Mouse (Mus musculus) layer of hippocampus, adult 8-10 months (tissue): ENCODE results near the gene 3830406C13Rik. TPM values are rescaled to one million over a fixed set of nuclear protein-coding genes. Genes with fewer than 3 reads are reported as not detected.

Experiments
- DNase-seq, 2 experiments: peaks; one replicate each; pipeline ENCODE4 v3.0.0; 2022; ENCODE audit warnings: low spot score in 2 of 2
- total RNA-seq, 4 experiments: library from RNA; stranded (reverse); gene quantifications; 2 replicates each; pipeline ENCODE4 v1.2.4; 2022

Gene 3830406C13Rik
- total RNA-seq, 4 experiments from 2014 or later, result 29.4 to 37.0 (median 34.3) TPM

DNA sequence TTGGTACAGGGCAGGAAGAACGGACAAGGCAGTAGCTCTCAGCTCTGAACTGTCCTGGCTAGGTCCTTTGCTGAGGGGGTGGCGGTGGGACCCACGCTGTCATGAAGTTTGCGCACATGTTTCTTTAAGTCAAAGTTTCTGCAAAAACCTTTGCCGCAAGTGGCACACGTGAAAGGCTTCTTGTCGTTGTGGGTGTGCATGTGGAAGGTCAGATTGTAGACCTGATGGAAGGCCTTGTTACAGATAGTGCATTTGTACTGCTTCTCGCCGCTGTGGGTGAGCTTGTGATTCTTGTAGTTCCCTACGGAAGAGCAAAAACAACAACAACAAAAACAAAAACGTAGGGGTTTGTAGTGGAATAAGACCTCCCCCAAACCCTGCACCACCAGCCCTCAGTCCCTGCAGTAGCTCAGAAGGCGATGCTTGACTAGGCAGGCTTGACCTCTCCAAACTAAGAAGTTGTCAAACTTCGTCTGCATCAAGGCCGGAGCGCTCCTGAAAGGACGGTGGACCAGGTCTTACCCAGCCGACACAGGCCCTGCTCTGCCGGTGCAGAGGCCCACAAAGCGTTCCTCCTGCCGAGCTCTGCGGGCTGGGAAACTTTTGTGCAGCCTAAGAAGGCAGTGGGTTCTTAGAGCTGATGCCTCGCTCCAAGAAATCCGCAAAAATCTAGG, 58.6 kb downstream of the 3830406C13Rik start:
- no peak for DNase-seq

DNA sequence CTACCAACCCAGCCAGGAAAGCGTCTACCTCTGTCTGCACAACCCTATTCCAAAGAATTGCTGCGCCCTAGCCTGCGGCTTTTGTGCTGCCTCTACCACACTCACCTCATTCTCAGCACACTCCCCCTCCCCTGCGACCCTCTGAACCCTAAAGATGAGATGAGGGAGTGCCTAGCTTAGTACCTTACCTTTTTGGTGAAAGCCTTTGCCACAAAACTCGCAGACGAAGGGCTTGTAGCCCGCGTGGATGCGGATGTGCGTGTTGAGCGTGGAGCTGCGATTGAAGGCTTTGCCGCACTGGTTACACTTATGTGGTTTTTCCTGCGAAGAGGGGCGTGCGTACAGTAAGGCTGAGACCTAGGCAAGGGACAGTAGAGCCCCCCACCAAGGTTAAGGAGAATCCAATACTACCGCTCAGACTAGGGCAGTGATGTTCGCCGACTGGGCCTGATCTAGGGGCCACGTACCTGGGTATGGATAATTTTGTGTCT, 59.5 kb downstream of the 3830406C13Rik start:
- no peak for DNase-seq

DNA sequence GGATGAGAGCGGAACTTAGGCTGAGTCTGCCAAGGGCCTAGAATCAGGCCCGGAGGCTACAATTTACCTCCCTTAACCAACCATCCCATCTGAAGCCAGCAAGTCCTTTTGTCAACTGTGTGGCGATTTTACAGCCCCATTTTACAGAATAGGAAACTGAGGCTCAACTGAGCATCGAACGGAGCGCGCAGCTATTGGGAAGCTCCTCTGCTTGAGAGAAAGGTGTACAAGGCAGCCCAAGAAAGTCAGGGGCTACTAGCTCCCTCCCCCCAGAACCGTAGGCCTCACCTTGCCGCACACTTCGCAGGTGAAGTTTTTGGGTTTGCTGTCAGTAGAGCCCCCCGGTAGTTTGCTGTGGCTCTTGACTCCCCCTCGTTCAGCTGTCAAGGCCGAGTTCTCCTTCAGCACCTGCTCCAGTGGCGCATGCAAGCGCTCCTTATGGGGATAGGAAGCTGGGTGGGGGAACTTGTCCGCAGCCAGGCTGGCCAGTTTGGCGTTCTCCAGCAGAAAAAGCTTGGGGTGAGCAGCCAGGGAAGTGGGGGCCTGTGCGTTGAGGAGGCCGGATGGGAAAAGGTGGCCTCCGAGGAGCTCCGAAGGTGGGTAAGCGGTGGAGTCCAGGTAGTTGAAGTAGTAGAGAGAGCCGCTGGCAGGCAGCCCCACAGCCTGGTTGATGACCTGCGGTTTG, 60.2 kb downstream of the 3830406C13Rik start:
- no peak for DNase-seq

DNA sequence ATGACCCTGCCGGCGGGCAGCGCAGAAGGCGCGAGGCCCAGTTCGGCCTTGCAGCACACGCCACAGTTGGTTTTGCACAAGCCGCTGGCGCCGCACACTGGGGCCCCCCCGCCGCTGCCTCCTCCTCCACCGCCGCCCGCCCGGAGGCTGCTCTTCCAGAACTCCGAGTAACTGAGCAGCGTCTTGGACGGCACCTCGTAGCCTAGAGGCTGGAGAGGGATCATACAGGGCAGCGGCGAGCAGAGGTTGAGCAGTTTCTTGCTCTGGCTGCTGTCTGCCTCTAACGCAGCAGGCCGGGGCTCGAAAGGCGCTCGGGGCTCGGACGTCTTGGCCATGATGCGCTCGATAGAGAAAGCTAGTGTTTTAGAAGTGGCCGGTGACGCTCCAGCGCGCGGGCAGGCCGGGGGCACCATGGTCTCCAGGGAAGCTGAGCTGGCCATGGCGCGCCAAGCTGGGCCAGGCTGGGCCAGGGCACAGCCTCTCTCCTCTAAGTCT, 60.8 kb downstream of the 3830406C13Rik start:
- peak in 1 of 2 experiments; percentile 32 for DNase-seq

DNA sequence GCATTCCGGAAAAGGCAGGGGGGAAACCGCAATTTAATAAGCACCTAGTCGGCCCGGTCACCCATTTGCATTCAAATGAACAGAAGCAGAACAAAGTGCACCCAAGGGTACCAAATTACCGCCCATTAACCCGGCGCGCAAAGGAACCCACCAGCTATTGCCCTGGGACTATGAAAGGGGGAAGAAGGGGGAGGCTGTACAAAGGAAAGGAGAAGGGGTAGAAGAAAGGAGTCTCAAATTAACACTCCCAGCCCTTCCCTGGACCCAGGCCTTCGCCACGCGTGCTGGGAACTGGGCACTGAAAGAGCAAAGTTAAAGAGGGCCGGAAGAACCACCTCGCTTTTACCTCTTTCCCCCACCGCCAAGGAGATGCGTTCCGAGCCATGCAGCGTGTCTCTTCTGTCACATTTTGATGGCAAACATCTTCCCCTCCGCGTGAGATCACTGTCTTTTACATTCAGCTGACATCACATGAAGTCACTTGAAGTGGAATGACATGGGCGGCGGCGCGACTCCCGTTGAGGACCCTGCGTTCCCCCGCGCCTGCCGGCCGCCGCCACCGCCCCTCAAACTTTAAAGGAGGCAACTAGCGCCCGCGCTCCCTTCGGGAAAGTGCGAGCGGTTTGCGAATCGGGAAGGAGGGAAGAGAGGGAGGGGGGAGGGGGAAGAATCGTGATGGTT, 61.4 kb downstream of the 3830406C13Rik start:
- peak in 1 of 2 experiments; percentile 39 for DNase-seq

DNA sequence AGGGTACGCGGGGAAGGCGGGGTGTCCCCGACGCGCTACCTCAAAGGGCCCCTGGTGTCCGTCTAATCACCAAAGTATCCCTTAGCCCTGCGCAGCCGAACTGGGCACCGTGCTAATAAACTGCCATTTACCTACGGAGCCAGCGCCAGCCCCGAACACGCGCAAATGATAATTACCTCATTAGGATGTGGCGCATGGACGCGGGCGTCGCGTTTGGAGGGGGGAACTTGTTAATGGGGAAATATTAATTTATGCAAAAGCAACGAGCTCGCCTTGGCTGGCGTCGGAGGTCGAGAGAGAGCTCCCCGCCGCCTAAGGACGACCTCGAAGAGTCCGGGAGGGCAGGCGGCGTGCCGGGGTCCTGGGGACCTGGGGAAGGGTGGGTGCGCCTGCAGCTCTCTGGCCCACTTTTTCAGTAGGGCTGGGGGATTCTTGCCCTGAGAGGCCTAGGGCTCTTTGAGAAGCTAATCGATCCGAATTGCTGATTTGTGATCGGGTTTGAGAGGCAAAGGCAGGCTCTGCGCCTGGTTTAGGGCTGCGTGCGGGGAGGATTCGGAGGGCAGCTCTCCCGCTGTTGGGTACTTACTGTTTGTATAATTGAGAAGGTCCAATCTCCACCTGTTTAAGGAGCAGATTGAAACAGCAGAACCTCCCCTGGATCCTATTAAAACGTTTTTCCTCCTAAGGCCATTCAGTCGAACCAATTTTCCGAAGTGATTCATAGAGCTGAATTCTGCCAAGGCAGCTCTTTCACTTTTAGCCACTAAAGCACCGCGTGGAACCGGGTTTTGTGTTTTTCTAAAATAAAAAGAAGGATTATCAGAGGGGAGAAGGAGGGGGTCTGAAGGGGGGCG, 62.3 kb downstream of the 3830406C13Rik start:
- peak in 1 of 2 experiments; percentile 53 for DNase-seq

DNA sequence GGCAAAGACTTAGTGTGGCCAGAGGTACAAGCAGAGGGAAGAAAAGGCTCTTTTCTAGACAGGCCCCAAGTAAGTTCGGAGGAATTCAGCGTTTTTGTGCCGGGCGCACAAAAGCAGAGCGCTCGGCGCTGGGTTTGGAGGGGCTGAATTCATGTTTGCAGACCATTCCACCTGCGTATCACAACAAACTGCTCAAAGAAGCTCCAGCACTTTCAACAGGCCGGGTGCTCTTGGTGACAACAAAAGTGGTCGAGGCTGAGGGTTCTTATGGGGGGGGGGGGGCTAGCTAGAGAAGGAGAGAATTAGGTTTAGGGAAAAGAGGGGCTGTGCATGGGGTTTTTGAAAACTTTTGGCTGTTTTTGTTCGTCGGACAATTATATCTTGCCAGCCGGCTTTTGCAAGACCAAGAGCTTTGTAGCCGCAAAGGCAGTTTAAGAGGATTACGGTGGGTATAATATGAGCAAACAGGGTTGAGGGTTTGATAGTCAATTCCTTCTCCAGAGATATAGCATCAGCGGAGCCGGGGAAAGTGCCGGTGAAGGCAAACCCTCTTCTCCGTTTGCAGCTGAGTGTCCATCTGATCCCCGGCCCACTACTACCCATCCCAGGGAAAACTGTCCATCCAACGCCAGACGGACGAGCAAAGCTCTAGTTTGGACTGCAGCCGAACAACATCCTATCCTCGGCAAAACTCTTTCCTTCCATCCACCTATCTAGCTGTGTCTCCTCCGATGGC, 63.1 kb downstream of the 3830406C13Rik start:
- DNase-seq, result no peak

DNA sequence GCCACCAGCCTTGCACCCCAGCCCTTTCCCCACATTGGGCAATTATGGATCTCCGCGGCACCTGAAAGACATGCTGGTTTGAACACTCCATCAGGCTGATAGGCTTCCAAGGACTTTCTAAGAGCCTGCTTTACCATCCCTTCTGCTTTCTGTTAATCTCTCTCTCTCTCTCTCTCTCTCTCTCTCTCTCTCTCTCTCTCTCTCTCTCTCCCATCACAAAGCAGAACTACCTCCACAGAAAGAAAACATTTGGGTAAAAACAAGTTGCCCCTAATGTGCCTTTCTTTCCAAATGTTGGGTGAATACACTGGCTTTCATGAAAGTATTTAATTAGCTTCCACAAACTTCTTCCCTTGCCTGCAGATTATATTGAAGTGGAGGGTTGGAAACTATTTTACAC, 64.1 kb downstream of the 3830406C13Rik start, which contains the start of gene Fezf2:
Gene Fezf2 (minus strand): TSS at position 101 of the 400 bp plus-strand sequence.
- no peak for DNase-seq

DNA sequence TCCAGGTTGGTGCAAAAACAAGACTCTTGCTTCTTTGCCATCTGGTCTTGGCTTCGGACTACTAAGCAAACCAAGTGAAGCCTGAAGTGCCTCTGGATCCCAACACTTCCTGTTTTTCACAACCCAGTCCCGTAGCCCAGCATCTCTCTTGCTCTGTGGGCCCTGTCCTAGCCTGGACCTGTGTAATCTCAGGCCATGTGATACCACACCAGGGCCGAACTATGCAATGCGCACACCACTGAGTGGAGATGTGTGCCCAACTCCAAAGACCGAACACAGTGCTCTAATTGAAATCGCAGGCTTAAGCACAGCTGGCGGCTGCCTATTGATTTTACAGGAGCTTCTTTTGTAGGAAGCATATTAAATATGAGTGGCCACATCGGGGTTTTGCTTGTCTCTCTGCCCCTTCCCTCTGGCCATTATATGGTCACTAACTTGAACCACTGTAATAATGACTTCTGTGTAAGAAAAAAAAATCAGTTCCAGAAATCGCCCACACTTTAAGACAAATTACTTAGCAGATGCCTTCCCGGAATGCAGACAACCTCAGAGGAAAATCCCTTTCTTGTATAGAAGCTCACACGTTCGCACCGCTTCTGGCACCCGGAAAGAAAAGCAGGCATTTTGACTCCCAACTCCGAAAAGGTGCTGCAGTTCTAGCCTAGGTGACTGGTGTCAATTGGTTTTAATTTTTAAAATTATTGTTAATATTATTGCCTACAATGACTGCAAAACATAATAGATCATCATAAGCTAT, 65.5 kb downstream of the 3830406C13Rik start:
- no peak for DNase-seq

DNA sequence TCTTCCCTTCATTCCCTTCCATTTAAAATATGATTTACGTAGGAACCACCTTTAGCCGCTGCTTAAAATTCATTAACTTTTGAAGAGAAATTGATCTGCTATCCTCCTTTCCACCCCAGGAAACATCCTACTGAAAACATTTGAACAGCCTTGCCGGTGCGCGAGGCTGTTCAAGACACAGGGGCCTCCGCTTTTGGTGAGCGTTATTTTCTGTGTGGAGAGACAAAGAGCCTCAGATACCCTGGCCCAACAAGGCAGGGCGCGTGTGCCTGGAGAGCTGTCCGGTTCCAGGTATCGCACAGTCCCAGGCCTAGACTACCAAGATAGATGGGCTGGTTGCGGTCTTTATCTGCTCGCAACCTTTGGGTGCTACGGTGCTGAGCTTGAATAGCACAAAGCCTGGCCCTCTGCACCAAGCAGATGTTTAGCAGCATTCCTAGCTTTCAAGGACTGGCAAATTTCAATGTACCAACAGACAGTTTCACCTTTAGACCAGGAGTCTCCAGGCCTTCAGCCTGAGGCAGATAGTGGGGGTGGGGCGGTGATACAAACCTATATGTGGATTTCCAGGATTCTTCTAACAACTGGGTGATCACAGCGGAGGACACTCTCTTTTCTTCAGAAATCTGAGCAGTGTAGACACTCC, 66.4 kb downstream of the 3830406C13Rik start:
- no peak for DNase-seq

Other genes with a start within 250 kb of the 3830406C13Rik start
- under 1 TPM; 0.16 to 0.25 (median 0.17) TPM for gene Gm49355, start 197 bp upstream of the 3830406C13Rik start, total RNA-seq
- 10 to 100 TPM; 36.7 to 51.9 (median 45.3) TPM for gene Fezf2, start 64.0 kb downstream of the 3830406C13Rik start, total RNA-seq